Mouse (Mus musculus): ENCODE measurements around the gene Ccdc38. TPM values are rescaled to one million over a fixed set of nuclear protein-coding genes. Genes with fewer than 3 reads are reported as not detected.
A peak's percentile ranks its signal among the peaks of the same experiment; 100 is the strongest.

The Ccdc38 gene
- polyA plus RNA-seq, 1 experiment: 0.02 TPM

DNA sequence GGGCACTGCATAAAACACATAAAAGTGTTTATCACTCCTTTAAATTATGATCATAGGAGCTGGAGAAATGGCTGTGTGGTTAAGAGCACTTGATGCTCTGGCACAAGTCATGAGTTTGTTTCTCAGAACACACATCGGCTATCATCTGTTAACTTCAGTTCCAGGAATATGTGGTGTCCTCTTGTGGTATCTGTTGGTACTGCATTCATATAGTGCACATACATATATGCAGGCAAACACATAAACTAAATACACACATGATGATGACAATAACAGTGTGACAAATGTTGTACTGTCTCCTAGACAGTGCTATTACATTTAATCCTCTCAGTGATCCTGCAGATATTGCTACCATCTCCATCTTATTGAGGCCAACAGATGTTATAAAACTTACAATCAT, 62.8 kb downstream of the Ccdc38 start:
- DNase-seq (ENCODE audit: extremely low spot score in 1 of 2, low spot score in 1 of 2): no peak

DNA sequence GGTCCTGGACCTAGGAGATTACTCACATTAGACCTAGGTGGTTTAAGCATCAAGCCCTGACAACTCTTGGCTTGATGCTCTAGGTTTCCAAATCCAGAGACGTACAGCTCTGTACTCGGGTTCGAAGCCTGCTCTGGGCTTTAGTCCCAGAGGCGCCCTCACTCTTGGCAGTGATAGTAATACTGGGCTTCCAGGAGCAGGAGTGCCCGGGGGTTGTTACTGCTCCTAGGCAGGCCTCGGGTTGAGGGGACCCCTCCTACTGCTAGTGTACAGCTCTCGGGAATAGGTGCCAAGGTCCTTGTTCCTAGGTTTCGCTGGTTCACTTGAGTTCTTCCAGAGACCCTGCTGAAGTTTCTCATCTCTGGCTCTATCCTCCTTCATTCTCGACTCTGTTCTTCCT, 65.9 kb downstream of the Ccdc38 start:
- DNase-seq (ENCODE audit: extremely low spot score in 1 of 2, low spot score in 1 of 2): no peak

DNA sequence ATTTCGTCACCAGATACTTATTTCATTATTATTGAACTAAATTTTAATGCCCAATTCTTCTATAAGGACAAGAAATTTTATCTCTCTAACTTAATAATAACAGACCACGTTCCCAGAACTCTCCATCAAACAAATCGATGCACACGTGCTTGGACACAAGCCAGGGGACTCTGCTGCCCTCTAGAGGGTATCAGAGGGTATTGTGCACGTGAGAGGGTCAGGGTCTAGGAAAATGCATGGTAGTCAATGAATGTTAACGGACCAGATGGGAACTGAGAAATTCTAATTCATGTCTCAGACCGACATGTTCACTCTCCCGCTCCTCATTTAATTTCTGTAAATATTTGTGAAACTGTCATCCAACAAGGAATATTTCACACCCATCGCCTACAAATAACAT, 67.6 kb downstream of the Ccdc38 start:
- DNase-seq (ENCODE audit: extremely low spot score in 1 of 2, low spot score in 1 of 2): no peak

DNA sequence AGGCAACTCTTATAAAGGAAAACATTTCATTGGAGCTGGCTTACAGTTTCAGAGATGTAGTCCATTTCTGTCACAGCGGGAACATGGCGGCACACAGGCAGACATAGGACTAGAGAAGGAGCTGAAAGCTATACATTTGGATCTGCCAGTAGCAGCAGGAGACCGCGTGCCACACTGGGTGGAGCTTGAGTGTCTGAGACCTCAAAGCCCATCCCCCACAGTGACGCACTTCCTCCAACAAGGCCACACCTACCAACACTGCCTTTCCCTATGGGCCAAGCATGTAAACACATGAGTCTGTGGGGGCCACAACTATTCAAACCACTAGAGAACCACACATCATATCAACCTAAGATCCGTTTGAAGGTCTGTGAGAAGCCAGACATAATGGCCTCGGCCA, 68.8 kb downstream of the Ccdc38 start:
- no peak for DNase-seq (ENCODE audit: extremely low spot score in 1 of 2, low spot score in 1 of 2)

DNA sequence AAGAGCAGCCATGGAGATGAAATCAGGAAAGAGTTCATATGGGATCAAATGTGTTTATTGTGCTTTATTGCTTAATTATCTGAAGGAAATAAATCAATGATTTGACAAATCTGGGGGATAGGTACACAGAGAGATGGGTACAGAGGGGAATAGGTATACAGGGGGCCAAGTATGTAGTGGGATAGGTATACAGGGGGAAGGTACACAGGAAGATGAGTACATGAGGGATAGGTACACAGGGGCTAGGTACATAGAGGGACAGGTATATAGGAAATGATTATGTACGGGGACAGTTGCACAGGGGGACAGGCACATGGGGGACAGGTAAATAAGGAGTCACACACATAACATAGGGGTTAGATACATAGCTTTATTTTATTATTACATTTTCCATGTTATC, 70.5 kb downstream of the Ccdc38 start:
- no peak for DNase-seq (ENCODE audit: extremely low spot score in 1 of 2, low spot score in 1 of 2)

DNA sequence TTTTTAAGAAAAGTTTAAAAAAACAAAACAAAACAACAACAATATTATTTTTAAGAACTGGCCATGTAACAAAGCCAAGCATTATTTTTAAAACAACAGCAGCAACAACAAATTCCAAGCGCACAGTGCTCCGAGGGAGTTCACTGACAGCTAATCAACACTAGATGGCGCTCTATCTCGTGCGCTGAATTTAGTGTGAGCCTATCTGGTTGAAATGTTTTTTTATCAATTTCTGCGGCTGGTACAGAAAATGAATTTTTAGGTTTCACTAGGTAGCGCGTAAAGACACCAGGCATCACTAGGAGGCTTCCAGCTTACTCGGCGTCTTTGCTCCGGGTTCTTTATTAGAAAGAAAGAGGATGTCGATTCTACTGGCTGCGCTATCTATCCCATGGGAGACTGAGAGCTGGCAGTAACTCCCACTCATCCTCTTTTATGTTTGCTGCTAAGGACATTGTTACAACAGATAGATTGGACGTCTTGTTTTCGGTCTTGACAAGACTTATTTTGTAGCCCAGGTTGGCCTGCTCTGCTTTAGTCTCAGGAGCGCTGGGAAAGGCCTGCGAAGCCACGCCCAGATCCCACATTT, 71.1 kb downstream of the Ccdc38 start:
- DNase-seq (ENCODE audit: extremely low spot score in 1 of 2, low spot score in 1 of 2): peak in 1 of 2 experiments; percentile 69

DNA sequence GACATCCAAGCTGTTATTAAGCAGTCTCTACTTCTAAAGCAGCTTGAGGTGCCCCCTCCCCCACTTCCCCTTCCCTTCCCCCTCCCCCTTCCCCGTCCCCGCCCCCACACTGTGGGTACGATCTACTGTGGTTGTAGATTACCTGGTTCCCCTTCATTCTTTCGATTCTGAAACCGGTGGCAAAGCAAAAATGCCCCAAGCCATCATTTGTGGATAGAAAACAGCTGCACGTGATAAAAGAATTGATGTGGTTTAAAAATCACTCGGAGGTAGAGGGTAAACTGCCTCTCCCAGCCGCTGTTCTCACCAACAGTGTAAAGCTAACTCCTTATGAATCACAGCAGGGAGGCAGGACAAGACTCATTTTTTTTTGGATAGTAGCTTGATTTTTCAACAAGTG, 74.4 kb downstream of the Ccdc38 start:
- no peak for DNase-seq (ENCODE audit: extremely low spot score in 1 of 2, low spot score in 1 of 2)

DNA sequence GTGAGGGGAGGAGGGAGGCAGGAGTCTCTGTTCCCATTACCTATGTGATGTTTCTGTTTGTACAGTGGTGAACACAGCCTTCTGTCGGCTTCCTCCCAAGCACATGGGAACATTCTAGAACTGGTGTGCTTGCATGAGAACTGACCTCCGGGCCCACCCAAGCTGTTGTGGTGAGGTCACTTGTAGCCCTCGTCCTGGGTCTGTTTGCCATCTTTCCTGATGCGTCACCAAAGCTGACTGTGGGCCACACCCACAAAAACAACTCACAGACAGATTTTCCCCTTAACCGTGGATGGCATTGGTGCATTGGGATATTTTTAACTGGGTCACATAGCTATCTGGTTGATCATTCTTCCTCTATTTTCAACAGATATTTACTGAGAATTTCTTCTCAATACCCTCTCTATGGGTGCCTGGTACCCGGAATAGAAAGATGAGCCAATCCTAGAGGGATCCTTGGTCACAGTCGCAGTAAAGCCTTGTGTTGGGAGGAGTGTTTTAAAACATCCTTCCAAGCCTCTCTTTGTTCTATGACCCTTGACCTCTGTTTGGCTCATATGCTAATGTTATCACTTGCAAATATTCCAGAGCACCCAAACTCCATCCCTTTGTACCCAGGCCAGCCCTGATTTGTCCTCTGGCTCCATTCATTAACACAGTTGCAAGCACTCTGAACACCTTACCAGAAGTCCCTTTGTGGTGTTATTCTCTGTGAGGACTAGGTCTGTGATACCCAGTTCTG, 80.2 kb downstream of the Ccdc38 start:
- DNase-seq (ENCODE audit: extremely low spot score in 1 of 2, low spot score in 1 of 2): no peak

DNA sequence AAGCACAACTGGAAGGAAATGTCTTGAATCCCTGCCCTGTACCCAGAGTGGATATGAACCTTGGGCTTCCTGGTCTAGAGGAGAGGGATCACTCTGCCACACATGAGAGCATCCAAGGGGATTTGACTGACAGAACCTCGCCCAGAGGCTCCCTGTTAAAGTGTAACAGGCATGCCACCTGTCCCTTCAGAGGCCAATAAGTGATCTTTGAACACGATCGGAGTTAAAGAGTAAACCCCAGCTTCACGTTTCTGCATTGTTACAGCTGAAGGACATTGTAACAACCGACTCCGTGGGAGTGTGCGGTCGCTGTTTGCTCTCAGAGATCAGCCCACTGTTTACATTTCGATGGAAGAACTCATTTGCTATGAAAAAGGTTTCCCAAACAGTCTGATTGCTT, 83.3 kb downstream of the Ccdc38 start:
- no peak for DNase-seq (ENCODE audit: extremely low spot score in 1 of 2, low spot score in 1 of 2)

DNA sequence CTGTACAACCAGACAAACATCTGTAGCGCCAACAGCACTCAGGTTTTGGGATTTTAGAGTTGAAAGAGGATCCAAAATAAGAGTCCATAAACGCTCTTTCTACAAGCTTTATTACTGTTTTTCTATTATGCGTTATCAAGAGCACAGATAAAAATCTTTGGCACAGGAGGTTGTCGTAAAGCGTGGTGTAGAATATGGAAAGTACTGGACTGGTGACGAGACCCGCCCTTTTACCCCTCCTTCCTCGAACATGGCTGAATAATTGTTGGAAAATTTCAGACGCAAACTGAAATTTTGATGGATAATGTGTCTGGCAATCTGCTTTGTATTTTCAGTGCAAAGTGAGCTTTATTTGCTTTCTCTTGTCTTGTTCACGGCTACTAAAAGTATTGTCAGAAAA, 83.7 kb downstream of the Ccdc38 start:
- DNase-seq (ENCODE audit: extremely low spot score in 1 of 2, low spot score in 1 of 2): no peak

DNA sequence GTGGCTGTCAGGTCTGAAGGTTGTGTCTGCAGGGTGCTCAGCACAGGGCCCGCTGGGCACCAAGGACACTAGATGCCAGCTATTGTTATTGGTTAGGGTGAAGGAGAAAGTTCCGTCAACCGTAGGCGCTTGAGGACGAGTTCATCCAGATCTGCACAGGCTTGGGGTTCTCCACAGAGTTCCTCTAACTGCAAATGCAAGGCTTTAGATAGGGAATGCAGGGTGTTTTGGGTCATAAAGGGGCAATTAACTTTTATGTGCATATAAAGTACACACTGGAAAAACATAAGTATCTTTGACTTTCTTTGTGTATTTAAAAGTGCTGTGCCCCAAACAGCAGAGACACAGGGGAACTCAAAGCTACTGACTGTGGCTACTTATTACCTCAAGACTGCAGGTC, 89.9 kb downstream of the Ccdc38 start:
- no peak for DNase-seq (ENCODE audit: extremely low spot score in 1 of 2, low spot score in 1 of 2)

DNA sequence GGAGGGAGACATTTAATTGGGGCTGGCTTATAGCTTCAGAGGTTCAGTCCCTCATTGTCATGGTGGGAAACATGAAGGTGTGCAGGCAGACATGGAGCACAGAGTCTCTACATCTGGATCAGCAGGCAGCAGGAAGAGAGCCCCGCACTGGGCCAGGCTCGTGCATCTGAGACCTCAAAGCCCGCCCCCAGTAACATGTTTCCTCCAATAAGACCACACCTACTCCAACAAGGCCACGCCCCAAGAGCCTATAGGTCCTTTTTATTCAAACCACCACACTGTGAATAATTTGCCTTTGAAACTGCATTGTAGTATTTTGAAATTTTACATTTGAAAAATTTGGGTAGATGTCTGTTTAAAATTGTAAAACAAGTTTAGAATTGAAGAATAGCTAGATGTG, 91.7 kb downstream of the Ccdc38 start:
- DNase-seq (ENCODE audit: extremely low spot score in 1 of 2, low spot score in 1 of 2): no peak

DNA sequence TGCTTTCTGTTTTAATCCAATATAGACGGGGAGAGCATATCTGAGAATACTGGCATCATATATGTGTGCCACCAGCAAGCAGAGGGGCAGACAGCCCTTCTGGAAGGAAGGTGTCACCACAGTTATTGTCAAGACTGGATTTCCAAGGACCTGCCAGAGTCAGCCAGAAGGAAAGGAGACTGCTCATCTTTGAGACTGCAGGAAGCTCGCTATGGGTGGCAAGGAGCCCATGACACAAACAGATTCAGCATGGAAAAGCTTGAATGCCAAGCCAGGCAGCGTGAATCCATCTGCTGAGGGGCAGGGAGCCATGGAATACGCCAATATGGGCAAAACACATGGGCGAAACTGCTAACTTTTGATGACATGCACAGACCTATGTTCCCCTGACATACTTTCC, 93.1 kb downstream of the Ccdc38 start:
- no peak for DNase-seq (ENCODE audit: extremely low spot score in 1 of 2, low spot score in 1 of 2)

Other genes with a start within 250 kb of the Ccdc38 start
- gene Elk3, start 229.5 kb upstream of the Ccdc38 start, polyA plus RNA-seq (2012; rRNA removed): 8.0 and 8.4 TPM in 2 replicates
- gene Lta4h, start 87.2 kb upstream of the Ccdc38 start, polyA plus RNA-seq (2012; rRNA removed): 71.1 and 82.2 TPM in 2 replicates
- 0.02 TPM in 1 of 2 replicates, not detected in the other for gene Hal, start 51.9 kb upstream of the Ccdc38 start, polyA plus RNA-seq (2012; rRNA removed)
- 0.16 and 0.42 TPM in 2 replicates for gene Amdhd1, start 599 bp upstream of the Ccdc38 start, polyA plus RNA-seq (2012; rRNA removed)
- 49.8 and 56.4 TPM in 2 replicates for gene Snrpf, start 49.1 kb downstream of the Ccdc38 start, polyA plus RNA-seq (2012; rRNA removed)
- 10.7 and 10.8 TPM in 2 replicates for gene Ntn4, start 100.0 kb downstream of the Ccdc38 start, polyA plus RNA-seq (2012; rRNA removed)

All from frontal cortex, adult 2 months (tissue).